Mouse (Mus musculus): ENCODE measurements at regions not wholly inside any gene's neighbourhood (a gene's known extent, or its start where the extent isn't known, plus 50 kb on each side); places are given as distances from the start of the nearest gene placed in this dataset.
A peak's percentile ranks its signal among the peaks of the same experiment; 100 is the strongest.

DNA sequence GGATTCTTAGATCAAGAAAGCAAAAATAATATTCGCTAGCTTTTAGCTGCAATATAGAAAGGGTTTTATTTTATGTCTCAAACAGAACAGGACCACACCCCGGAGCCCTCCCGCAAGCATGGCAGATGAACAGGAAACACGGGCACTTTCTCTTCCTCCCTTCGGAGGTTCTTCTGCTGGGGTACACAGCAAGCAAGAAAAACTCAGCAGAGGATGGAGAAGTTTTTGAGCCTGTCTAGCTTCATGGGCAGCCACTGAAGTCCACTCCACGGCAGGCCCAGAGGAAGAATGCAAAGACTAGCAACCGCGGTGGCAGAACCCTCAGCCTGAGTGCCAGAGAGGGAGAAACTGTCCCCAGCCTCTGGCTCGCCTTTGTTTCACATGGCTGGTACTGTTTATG is 174.7 kb upstream of the Ap5m1 start:
- no peak for ATAC-seq (ENCODE audit: insufficient number of reproducible peaks, low FRiP score, low TSS enrichment, low read depth)
- no peak overlapping the region for H3K9ac ChIP-seq
- no peak overlapping the region for H3K4me3 ChIP-seq (replicated peaks)
- no peak overlapping the region for H3K4me2 ChIP-seq (replicated peaks)
- H3K4me1 ChIP-seq, result no peaks in the 10 kb centered on the region
- H3K27ac ChIP-seq (replicated peaks), result no peak overlapping the region
- H3K9me3 ChIP-seq (replicated peaks), result no peaks in the 10 kb centered on the region
- H3K27me3 ChIP-seq, result peaks cover 17% of the 10 kb centered on the region; the same call in 1 of the 2 replicates
- 75% methylated on average over 9 of the region's 9 CpGs for WGBS
- H3K36me3 ChIP-seq, result no peaks in the 10 kb centered on the region

DNA sequence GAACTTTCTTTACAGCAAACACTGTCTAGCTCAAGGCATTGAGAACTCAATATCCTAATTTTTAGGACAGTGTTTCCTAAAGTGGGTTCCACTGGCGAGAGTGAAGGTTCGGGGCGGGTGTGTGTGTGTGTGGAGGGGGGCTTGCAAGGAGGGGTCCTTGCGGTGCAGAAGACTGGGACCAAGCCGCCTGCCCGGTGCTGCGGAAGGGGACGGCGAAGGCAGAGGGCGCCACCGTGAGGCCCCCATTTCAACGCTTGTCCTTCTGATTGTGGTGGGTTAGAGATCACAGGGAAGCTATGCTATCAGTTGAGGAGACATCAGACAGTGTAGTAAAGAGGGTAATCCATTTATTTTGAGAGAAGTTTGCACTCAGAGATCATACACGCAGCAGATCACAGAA is 176.9 kb upstream of the Ap5m1 start:
- H3K4me1 ChIP-seq, result no peaks in the 10 kb centered on the region
- ATAC-seq (ENCODE audit: insufficient number of reproducible peaks, low FRiP score, low TSS enrichment, low read depth), result no peak
- H3K36me3 ChIP-seq, result no peaks in the 10 kb centered on the region
- peak overlapping the region; percentile 34; the same call in 1 of the 2 replicates for H3K4me2 ChIP-seq (replicated peaks)
- H3K4me3 ChIP-seq (replicated peaks), result no peak overlapping the region; the same call in 1 of the 2 replicates
- WGBS, result 4% methylated on average over 13 of the region's 13 CpGs
- no peaks in the 10 kb centered on the region for H3K9me3 ChIP-seq (replicated peaks)
- H3K27me3 ChIP-seq, result peaks cover 12% of the 10 kb centered on the region; the same call in 1 of the 2 replicates
- H3K9ac ChIP-seq, result no peak overlapping the region
- H3K27ac ChIP-seq (replicated peaks), result no peak overlapping the region

DNA sequence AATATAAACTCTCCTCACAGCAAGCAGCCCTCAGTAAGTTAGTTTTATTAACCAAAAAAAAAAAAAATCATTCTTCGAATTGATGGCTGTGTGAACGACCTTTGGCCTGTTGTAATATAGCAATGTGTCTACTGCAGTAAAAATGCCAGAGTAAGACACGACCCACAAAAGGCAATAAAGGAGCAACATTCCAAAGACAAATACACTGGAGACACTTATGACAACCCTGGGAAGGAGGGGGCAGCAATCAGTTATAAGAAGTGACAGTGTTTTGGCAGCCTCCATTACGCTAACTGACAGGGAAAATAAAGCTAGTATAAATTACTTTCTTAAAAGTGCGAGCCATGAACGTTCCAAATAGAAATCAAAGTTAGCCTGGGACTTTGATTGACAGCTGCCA is 185.9 kb upstream of the Ap5m1 start:
- WGBS, result 52% methylated on average over 6 of the region's 6 CpGs
- Histone ChIP-seq H3K36me3 (no peaks in the 10 kb centered on the region), H3K9me3 (replicated peaks) (no peaks in the 10 kb centered on the region), H3K4me2 (replicated peaks) (no peak overlapping the region), H3K27me3 (no peaks in the 10 kb centered on the region), H3K9ac (no peak overlapping the region), H3K4me1 (no peaks in the 10 kb centered on the region), H3K27ac (replicated peaks) (no peak overlapping the region), H3K4me3 (replicated peaks) (no peak overlapping the region)
- no peak for ATAC-seq (ENCODE audit: insufficient number of reproducible peaks, low FRiP score, low TSS enrichment, low read depth)

DNA sequence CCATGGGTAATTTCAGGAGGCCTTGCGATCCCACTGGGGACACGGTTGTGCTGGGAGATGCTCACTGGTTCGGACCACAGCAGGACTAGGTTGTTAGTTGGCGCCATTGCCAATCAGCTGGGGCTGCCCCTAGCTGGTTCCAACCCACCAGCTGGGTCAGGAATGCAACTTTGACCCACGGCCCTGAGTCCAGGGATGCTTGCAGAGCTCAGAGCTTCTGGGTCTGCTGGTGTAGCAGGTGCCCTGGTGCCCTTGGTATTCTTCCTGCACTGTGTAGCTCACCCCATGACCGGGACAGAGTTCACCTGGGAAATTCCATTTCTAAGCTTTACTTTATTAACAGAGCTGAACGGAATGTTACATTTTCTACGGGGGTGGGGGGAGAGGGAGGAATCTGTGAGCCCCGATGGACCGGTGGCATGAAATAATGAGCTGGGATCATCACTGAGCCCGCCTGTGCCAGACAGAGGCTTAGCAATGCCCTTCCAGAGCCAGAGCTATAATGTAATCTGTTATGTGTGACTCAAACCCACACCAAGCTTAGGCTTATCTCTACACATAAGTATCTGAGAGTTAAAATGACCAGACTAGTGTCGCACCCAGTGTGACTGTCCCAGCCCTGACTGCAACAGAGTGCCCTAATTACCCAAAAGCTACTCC is 187.8 kb upstream of the Ap5m1 start:
- H3K4me1 ChIP-seq, result no peaks in the 10 kb centered on the region
- no peaks in the 10 kb centered on the region for H3K36me3 ChIP-seq
- H3K9ac ChIP-seq, result no peak overlapping the region
- no peaks in the 10 kb centered on the region for H3K9me3 ChIP-seq (replicated peaks)
- H3K27me3 ChIP-seq, result no peaks in the 10 kb centered on the region
- H3K27ac ChIP-seq (replicated peaks), result no peak overlapping the region
- ATAC-seq (ENCODE audit: insufficient number of reproducible peaks, low FRiP score, low TSS enrichment, low read depth), result no peak
- 79% methylated on average over 12 of the region's 12 CpGs for WGBS
- H3K4me2 ChIP-seq (replicated peaks), result no peak overlapping the region
- no peak overlapping the region for H3K4me3 ChIP-seq (replicated peaks)

DNA sequence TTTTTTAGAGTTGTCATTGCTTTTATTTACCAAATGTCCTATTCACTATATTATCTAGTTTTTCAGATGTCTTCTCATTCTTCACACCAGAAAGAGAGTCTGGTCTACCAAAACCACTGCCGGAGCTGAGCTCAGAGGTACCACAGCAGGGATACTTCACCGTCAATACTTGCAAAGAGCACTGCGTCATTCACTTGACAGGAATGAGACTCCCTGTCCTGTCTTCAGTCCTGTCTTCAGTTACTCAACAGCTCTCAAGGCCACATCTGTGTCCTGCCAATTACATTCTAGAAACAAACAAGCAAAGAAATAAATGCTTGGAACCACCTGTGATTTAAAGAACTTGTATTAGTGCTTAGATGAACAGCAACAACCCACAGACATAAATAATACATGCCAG is 194.6 kb upstream of the Ap5m1 start:
- Histone ChIP-seq H3K27me3 (no peaks in the 10 kb centered on the region), H3K27ac (replicated peaks) (no peak overlapping the region), H3K4me2 (replicated peaks) (no peak overlapping the region), H3K36me3 (no peaks in the 10 kb centered on the region), H3K9me3 (replicated peaks) (no peaks in the 10 kb centered on the region), H3K4me3 (replicated peaks) (no peak overlapping the region), H3K4me1 (no peaks in the 10 kb centered on the region), H3K9ac (no peak overlapping the region)
- no peak for ATAC-seq (ENCODE audit: insufficient number of reproducible peaks, low FRiP score, low TSS enrichment, low read depth)
- 87% methylated on average over 3 of the region's 3 CpGs for WGBS

DNA sequence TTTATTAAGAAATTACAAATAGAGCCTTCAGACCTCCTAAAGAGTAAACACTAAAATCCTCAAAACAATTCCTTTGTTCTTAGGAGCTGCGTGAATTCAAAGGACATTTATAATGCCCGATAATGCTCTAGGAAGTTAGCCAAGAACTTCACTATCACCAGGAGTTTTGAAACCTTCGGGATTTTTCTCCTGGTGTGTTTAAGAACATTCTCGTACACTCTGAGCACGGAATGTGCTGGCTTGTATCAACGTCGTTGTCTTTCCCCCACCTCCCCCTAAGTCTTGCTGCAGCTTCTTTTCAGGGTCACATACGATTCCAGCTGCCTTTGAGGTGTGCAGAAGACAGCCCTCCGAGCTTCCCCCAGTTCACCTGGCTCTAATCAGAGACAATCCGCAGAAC is 195.9 kb upstream of the Ap5m1 start:
- no peaks in the 10 kb centered on the region for H3K9me3 ChIP-seq (replicated peaks)
- no peak for ATAC-seq (ENCODE audit: insufficient number of reproducible peaks, low FRiP score, low TSS enrichment, low read depth)
- H3K27ac ChIP-seq (replicated peaks), result no peak overlapping the region
- no peaks in the 10 kb centered on the region for H3K27me3 ChIP-seq
- 46% methylated on average over 10 of the region's 10 CpGs for WGBS
- no peak overlapping the region for H3K4me2 ChIP-seq (replicated peaks)
- H3K36me3 ChIP-seq, result no peaks in the 10 kb centered on the region
- H3K4me3 ChIP-seq (replicated peaks), result no peak overlapping the region
- no peaks in the 10 kb centered on the region for H3K4me1 ChIP-seq
- H3K9ac ChIP-seq, result no peak overlapping the region

DNA sequence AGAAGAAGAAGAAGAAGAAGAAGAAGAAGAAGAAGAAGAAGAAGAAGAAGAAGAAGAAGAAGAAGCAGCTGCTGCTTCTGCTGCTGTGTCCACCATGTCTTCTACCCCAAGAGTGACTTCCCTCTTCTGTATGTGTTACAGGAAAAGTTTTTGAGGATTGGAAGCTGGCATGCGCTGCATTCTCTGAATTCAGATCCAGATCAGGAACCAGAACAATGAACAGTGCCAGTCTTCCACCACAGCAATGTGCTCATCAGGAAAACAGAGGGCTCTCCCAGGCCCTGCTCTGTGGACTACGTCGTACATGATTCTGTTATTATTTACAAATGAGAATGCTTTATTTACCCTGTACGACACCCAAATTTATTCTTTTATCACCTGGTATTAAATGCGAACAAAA is 181.8 kb upstream of the Otx2 start:
- H3K9ac ChIP-seq, result no peak overlapping the region
- no peak overlapping the region for H3K4me2 ChIP-seq (replicated peaks)
- H3K4me3 ChIP-seq (replicated peaks), result no peak overlapping the region
- H3K9me3 ChIP-seq (replicated peaks), result no peaks in the 10 kb centered on the region
- H3K27me3 ChIP-seq, result peaks cover 8% of the 10 kb centered on the region; the same call in 1 of the 2 replicates
- no peaks in the 10 kb centered on the region for H3K36me3 ChIP-seq
- ATAC-seq (ENCODE audit: insufficient number of reproducible peaks, low FRiP score, low TSS enrichment, low read depth), result no peak
- 0 out of 2 replicates have a peak, but pooled peaks cover 4% of the 10 kb centered on the region for H3K4me1 ChIP-seq
- H3K27ac ChIP-seq (replicated peaks), result no peak overlapping the region
- WGBS, result 88% methylated on average over 5 of the region's 5 CpGs

DNA sequence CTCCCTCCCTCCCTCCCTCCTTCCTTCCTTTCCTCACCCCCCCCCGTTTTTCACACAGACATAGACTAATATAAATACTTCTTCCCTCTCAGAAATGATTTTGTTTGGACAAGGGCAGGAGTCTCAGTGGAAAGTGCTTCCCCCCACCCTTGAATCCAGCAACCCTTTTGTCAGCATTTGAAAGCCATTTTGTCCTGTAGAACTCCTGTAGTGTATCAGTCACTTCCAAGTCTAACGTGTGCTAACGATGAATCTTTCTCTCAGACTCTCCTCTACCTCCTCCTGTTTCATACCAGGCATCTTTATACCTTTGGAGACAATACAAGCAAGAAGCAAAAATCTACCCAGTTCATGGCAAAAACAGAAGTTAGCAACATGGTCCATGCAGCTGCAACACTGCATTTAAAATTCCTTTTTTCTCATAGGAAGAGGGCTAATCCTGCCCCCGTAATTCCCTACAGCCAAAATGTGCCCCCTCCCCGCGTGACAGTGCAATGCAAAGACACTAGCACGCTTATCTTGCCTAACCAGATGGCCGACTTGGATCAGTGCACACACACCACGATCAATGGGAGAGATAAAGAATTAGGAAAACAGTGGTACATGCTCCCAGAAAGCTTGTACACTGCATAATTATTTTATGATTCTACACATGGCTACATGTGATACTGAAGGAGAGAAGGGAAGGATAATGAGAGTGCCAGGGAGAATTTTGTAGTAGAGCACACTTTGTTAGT is 180.7 kb upstream of the Otx2 start:
- H3K27me3 ChIP-seq, result peaks cover 8% of the 10 kb centered on the region; the same call in 1 of the 2 replicates
- 0 out of 2 replicates have a peak, but pooled peaks cover 4% of the 10 kb centered on the region for H3K4me1 ChIP-seq
- no peak for ATAC-seq (ENCODE audit: insufficient number of reproducible peaks, low FRiP score, low TSS enrichment, low read depth)
- 61% methylated on average over 9 of the region's 9 CpGs for WGBS
- H3K4me3 ChIP-seq (replicated peaks), result no peak overlapping the region
- no peak overlapping the region for H3K9ac ChIP-seq
- H3K4me2 ChIP-seq (replicated peaks), result no peak overlapping the region
- no peak overlapping the region for H3K27ac ChIP-seq (replicated peaks)
- H3K36me3 ChIP-seq, result no peaks in the 10 kb centered on the region
- H3K9me3 ChIP-seq (replicated peaks), result no peaks in the 10 kb centered on the region

- H3K4me1 ChIP-seq, result 0 out of 2 replicates have a peak, but pooled peaks cover 4% of the 10 kb centered on the region
- no peak overlapping the region for H3K9ac ChIP-seq
- WGBS, result 29% methylated on average over 7 of the region's 7 CpGs
- ATAC-seq (ENCODE audit: insufficient number of reproducible peaks, low FRiP score, low TSS enrichment, low read depth), result no peak
- H3K4me3 ChIP-seq (replicated peaks), result peak overlapping the region; percentile 31; the same call in 1 of the 2 replicates
- H3K27ac ChIP-seq (replicated peaks), result no peak overlapping the region
- H3K27me3 ChIP-seq, result peaks cover 8% of the 10 kb centered on the region; the same call in 1 of the 2 replicates
- H3K9me3 ChIP-seq (replicated peaks), result no peaks in the 10 kb centered on the region
- no peak overlapping the region for H3K4me2 ChIP-seq (replicated peaks)
- no peaks in the 10 kb centered on the region for H3K36me3 ChIP-seq
These were observed 180.0 kb upstream of the Otx2 start for GRCm38 (mm10) chr14:48853479-48854187.

DNA sequence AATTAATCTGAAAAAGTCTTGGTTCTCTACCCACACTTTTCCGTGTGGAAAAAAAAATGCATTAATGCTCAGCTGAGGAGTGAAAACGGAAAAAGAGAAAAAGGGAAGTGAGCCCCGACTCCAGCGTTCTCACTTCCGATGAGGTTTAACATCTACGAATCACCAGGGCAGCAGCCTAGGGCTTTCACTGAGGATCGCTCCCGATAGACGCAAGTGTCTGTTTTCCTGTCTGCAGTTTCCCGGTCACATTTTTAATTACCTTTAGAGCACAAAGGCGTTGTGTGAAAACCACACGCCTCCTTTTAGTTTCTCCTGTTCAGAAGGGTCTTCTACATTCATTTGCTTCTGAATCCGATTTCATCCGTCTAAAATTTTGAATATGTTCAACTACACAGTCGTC is 179.2 kb upstream of the Otx2 start:
- H3K9ac ChIP-seq, result no peak overlapping the region
- peak overlapping the region; percentile 31 for H3K4me3 ChIP-seq (replicated peaks)
- 0 out of 2 replicates have a peak, but pooled peaks cover 4% of the 10 kb centered on the region for H3K4me1 ChIP-seq
- H3K4me2 ChIP-seq (replicated peaks), result peak overlapping the region; percentile 44
- ATAC-seq (ENCODE audit: insufficient number of reproducible peaks, low FRiP score, low TSS enrichment, low read depth), result no peak
- WGBS, result 3% methylated on average over 15 of the region's 15 CpGs
- peaks cover 8% of the 10 kb centered on the region; the same call in 1 of the 2 replicates for H3K27me3 ChIP-seq
- H3K36me3 ChIP-seq, result no peaks in the 10 kb centered on the region
- H3K27ac ChIP-seq (replicated peaks), result no peak overlapping the region
- no peaks in the 10 kb centered on the region for H3K9me3 ChIP-seq (replicated peaks)

DNA sequence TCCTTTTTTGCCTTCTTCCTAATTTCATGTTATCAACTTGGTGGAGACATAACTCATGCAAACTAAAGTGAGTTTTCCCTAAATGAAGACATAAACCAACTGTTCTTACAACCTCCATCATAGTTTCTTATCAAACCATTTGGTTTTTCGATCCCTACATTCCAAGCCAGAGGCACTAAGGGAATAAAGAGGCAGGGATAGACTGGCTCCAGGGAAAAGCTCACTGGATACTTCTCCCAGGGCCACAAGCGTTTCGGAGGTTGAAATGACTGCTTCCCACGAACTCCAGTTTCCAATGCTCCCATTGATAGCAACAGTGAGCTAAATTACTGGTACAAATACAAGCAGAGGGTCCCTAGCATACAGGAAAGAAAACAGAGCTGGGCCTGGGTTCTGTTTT is 178.4 kb upstream of the Otx2 start:
- Histone ChIP-seq H3K9ac (no peak overlapping the region), H3K4me3 (replicated peaks) (no peak overlapping the region), H3K27ac (replicated peaks) (no peak overlapping the region), H3K36me3 (no peaks in the 10 kb centered on the region), H3K4me2 (replicated peaks) (no peak overlapping the region), H3K9me3 (replicated peaks) (no peaks in the 10 kb centered on the region), H3K27me3 (peaks cover 8% of the 10 kb centered on the region; the same call in 1 of the 2 replicates), H3K4me1 (0 out of 2 replicates have a peak, but pooled peaks cover 4% of the 10 kb centered on the region)
- no peak for ATAC-seq (ENCODE audit: insufficient number of reproducible peaks, low FRiP score, low TSS enrichment, low read depth)
- 60% methylated on average over 4 of the region's 4 CpGs for WGBS
